ENCODE assay signal across 43 mouse cellular contexts in genomic region chr12:30164005-30164404, GRCm38 (mm10). TPM values are rescaled to one million over a fixed set of nuclear protein-coding genes. Genes with fewer than 3 reads are reported as not detected.
"Had no signal": no experiment of that assay in that cellular context is flagged by ENCODE, and none has a peak within 500 bp of the region (broad histone marks: within the 10 kb centered on the region; RNA-seq: fewer than 3 reads in every experiment).

No protein-coding gene starts in this region.

- H3K9me3 ChIP-seq: heart, embryonic 10.5 days; heart, embryonic 12.5 days; heart, embryonic 13.5 days; heart, embryonic 15.5 days; hindbrain, embryonic 10.5 days; hindbrain, embryonic 12.5 days; hindbrain, embryonic 13.5 days; hindbrain, embryonic 15.5 days; intestine, embryonic 15.5 days; kidney, embryonic 15.5 days had no signal

- H3K4me3 ChIP-seq: heart, embryonic 10.5 days; heart, embryonic 12.5 days; heart, embryonic 13.5 days; heart, embryonic 15.5 days; hindbrain, embryonic 10.5 days; hindbrain, embryonic 12.5 days; hindbrain, embryonic 13.5 days; hindbrain, embryonic 15.5 days; intestine, embryonic 15.5 days; kidney, embryonic 15.5 days; layer of hippocampus, adult 2 months; left cerebral cortex, adult 2 months had no signal

- H3K4me1 ChIP-seq: hindbrain, embryonic 10.5 days; hindbrain, embryonic 12.5 days; hindbrain, embryonic 13.5 days; hindbrain, embryonic 15.5 days; kidney, embryonic 15.5 days had no signal

- H3K27me3 ChIP-seq: heart, embryonic 12.5 days; heart, embryonic 13.5 days; heart, embryonic 15.5 days; hindbrain, embryonic 12.5 days; hindbrain, embryonic 13.5 days; hindbrain, embryonic 15.5 days; intestine, embryonic 15.5 days; kidney, embryonic 15.5 days had no signal

- H3K9ac ChIP-seq: heart, embryonic 12.5 days; heart, embryonic 13.5 days; heart, embryonic 15.5 days; hindbrain, embryonic 12.5 days; hindbrain, embryonic 13.5 days; hindbrain, embryonic 14.5 days; hindbrain, embryonic 15.5 days; intestine, embryonic 15.5 days; kidney, embryonic 15.5 days had no signal

- H3K4me2 ChIP-seq: heart, embryonic 11.5 days; heart, embryonic 12.5 days; heart, embryonic 13.5 days; heart, embryonic 15.5 days; hindbrain, embryonic 12.5 days; hindbrain, embryonic 13.5 days; hindbrain, embryonic 14.5 days; hindbrain, embryonic 15.5 days; intestine, embryonic 15.5 days; kidney, embryonic 15.5 days had no signal

- H3K27ac ChIP-seq: heart, embryonic 10.5 days; heart, embryonic 13.5 days; heart, embryonic 15.5 days; hindbrain, embryonic 10.5 days; hindbrain, embryonic 12.5 days; hindbrain, embryonic 13.5 days; hindbrain, embryonic 14.5 days; hindbrain, embryonic 15.5 days; hindbrain, postnatal 0 days; intestine, embryonic 15.5 days; kidney, embryonic 15.5 days; kidney, postnatal 0 days; layer of hippocampus, adult 2 months; left cerebral cortex, adult 2 months had no signal

- DNase-seq: heart, postnatal 10 days; heart, postnatal 14 days; heart, postnatal 36 days; heart, postnatal 4 days; kidney, adult 11 months; kidney, adult 18-20 months; kidney, adult 2 months; kidney, adult 8-10 months; kidney, adult 9 months; kidney, postnatal 10 days; kidney, postnatal 14 days; kidney, postnatal 25 days; kidney, postnatal 36 days; kidney, postnatal 4 days; layer of hippocampus, adult 9-11 months; layer of hippocampus, postnatal 36 days had no signal

- H3K36me3 ChIP-seq: heart, embryonic 10.5 days; heart, embryonic 12.5 days; heart, embryonic 13.5 days; heart, embryonic 15.5 days; hindbrain, embryonic 10.5 days; hindbrain, embryonic 12.5 days; hindbrain, embryonic 13.5 days; hindbrain, embryonic 15.5 days; intestine, embryonic 15.5 days; kidney, embryonic 15.5 days had no signal

RNA-seq across cellular contexts. Expression of gene Tpo, which starts 31.6 kb away (rescaled TPM):
- total RNA-seq: heart, postnatal 10 days; heart, postnatal 14 days; heart, postnatal 25 days; heart, postnatal 36 days; heart, postnatal 4 days; hematopoietic stem cell, adult 5-6 weeks had no signal
- polyA plus RNA-seq: heart, embryonic 10.5 days; heart, embryonic 11.5 days; heart, embryonic 14.5 days; heart, embryonic 15.5 days; heart, embryonic 16.5 days; heart, postnatal 0 days; hindbrain, embryonic 10.5 days; hindbrain, embryonic 11.5 days; hindbrain, embryonic 12.5 days; hindbrain, embryonic 13.5 days; inflammation-experienced regulatory T-cells, adult 6 months; intestine, embryonic 16.5 days; intestine, postnatal 0 days; kidney, adult 2 months; kidney, embryonic 14.5 days; kidney, embryonic 15.5 days; kidney, embryonic 16.5 days; kidney, postnatal 0 days had no signal
